In the genomic region with DNA sequence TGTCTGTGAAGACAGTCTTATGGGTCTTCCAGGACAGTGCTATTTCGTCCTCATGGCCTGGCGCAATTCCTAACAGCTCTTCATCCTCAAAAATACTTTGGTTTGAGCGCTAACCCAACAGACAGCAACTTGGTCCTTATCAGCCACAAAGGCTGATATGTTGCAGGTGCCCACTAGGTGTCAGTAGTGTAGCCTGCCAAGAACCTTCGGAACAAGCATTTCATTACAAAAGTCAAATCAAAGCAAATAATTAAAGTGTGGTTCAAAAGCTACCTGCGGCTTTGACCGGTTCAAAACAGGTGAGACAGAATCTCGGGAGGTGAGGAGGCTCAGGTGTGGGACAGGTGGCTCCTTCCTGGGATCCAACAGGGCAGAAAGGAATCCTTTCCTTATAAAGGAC, we compare ENCODE assay signal across 8 mouse cellular contexts. TPM values are rescaled to one million over a fixed set of nuclear protein-coding genes. Genes with fewer than 3 reads are reported as not detected.
DNase-seq lines count a peak whose midpoint lies in the region; ATAC-seq and TF ChIP-seq lines count a peak whose summit lies in the region.

A gene (plus strand): TSS at position 298 of the 400 bp plus-strand sequence.

- intact Hi-C loops in left cerebral cortex, postnatal 25 days (cut with DNase I): loop anchor here (1.0 to 5.0 kb wide), 2 partner anchors 190 to 263 kb away; no protein-coding TSS in a partner anchor

- no peaks in the 10 kb centered on the region for H3K4me1 ChIP-seq in kidney, embryonic 14.5 days (ENCODE audit: control insufficient read depth, insufficient read depth, low read length)
- H3K4me1 ChIP-seq in embryonic fibroblast, embryonic 13.5 days (ENCODE audit: control insufficient read depth, insufficient read depth, low read length): no peaks in the 10 kb centered on the region
- H3K4me1 ChIP-seq in neural tube, embryonic 13.5 days (replicated peaks): no peaks in the 10 kb centered on the region

- WGBS in kidney, embryonic 14.5 days: 13% methylated on average over 7 of the region's 7 CpGs
- WGBS in neural tube, embryonic 13.5 days: 14% methylated on average over 7 of the region's 7 CpGs

- peak; percentile 59; the same call in 1 of the 2 replicates for TF ChIP-seq CTCF in embryonic fibroblast, embryonic 13.5 days (IDR thresholded peaks at IDR 0.05; ENCODE audit: borderline replicate concordance, insufficient read depth, low read length)

- no peak for TF ChIP-seq POLR2A in embryonic fibroblast, embryonic 13.5 days (IDR thresholded peaks at IDR 0.05; ENCODE audit: low read depth, low read length)

- ATAC-seq in kidney, embryonic 14.5 days (ENCODE audit: low FRiP score, low TSS enrichment): no peak
- ATAC-seq in neural tube, embryonic 13.5 days (ENCODE audit: low read depth): no peak
- ATAC-seq in activated CD4-positive, CD25-positive, alpha-beta regulatory T cell, adult 4 months: no peak

- no peaks in the 10 kb centered on the region for H3K36me3 ChIP-seq in kidney, embryonic 14.5 days (ENCODE audit: control insufficient read depth, insufficient read depth, low read length)
- H3K36me3 ChIP-seq in neural tube, embryonic 13.5 days: no peaks in the 10 kb centered on the region

- no peak within 1 kb of the TSS for H3K9ac ChIP-seq in kidney, embryonic 14.5 days (ENCODE audit: low read depth, low read length)
- no peak within 1 kb of the TSS for H3K9ac ChIP-seq in neural tube, embryonic 13.5 days

- no peak within 1 kb of the TSS for H3K4me3 ChIP-seq in kidney, embryonic 14.5 days (ENCODE audit: low read length)
- H3K4me3 ChIP-seq in embryonic fibroblast, embryonic 13.5 days (ENCODE audit: insufficient read depth, low read length): no peak within 1 kb of the TSS
- no peak within 1 kb of the TSS for H3K4me3 ChIP-seq in neural tube, embryonic 13.5 days

- no peak within 1 kb of the TSS for H3K27ac ChIP-seq in kidney, embryonic 14.5 days (ENCODE audit: low read depth, low read length)
- no peak within 1 kb of the TSS for H3K27ac ChIP-seq in embryonic fibroblast, embryonic 13.5 days (ENCODE audit: insufficient read depth, low read length)
- H3K27ac ChIP-seq in neural tube, embryonic 13.5 days (replicated peaks): no peak within 1 kb of the TSS

- no peaks in the 10 kb centered on the region for H3K9me3 ChIP-seq in kidney, embryonic 14.5 days (ENCODE audit: control insufficient read depth, low read length)
- no peaks in the 10 kb centered on the region for H3K9me3 ChIP-seq in neural tube, embryonic 13.5 days

- DNase-seq in kidney, adult 11 months: peak; percentile 30
- DNase-seq in WW6 (ENCODE audit: low read depth, low spot score): peak; percentile 14
- peak; percentile 55 for DNase-seq in induced T-regulatory cell, adult 2 months (ENCODE audit: low read depth)
- peak; percentile 52 to 68 for DNase-seq in left cerebral cortex, postnatal 25 days (ENCODE audit: low spot score in 2 of 2)

- no peak within 1 kb of the TSS; the same call in 1 of the 2 replicates for H3K4me2 ChIP-seq in kidney, embryonic 14.5 days (replicated peaks; ENCODE audit: low read depth, low read length)
- H3K4me2 ChIP-seq in neural tube, embryonic 13.5 days: peak within 1 kb of the TSS; percentile 6; the same call in 1 of the 2 replicates

- H3K27me3 ChIP-seq in kidney, embryonic 14.5 days (ENCODE audit: control insufficient read depth, insufficient read depth, low read length): no peaks in the 10 kb centered on the region
- H3K27me3 ChIP-seq in neural tube, embryonic 13.5 days: peaks cover 6% of the 10 kb centered on the region

RNA-seq across cellular contexts. Expression of the gene that starts here (rescaled TPM):
- 0.21 and 0.37 TPM in 2 replicates for polyA plus RNA-seq in kidney, embryonic 14.5 days (2014; fragmentation: Nextera tagmentation; extraction: Ambion mirVana)
- not detected in 2 replicates for polyA plus RNA-seq in embryonic fibroblast, embryonic 13.5 days (2011; ENCODE audit: insufficient read length, low read depth, missing spikeins)
- 1 to 10 TPM in 1 of 2 experiments, under 1 TPM in 1; 0.89 to 1.1 TPM for total RNA-seq in left cerebral cortex, postnatal 25 days (2021)
- polyA plus RNA-seq in neural tube, embryonic 13.5 days (2015; fragmentation: Nextera tagmentation; extraction: Ambion mirVana): 0.04 TPM in 1 of 2 replicates, not detected in the other
- not detected for polyA plus RNA-seq in activated CD4-positive, CD25-positive, alpha-beta regulatory T cell, adult 4 months (2017; shearing (Covaris generic))
